ENCODE assay signal across 40 mouse cellular contexts in the genomic region with DNA sequence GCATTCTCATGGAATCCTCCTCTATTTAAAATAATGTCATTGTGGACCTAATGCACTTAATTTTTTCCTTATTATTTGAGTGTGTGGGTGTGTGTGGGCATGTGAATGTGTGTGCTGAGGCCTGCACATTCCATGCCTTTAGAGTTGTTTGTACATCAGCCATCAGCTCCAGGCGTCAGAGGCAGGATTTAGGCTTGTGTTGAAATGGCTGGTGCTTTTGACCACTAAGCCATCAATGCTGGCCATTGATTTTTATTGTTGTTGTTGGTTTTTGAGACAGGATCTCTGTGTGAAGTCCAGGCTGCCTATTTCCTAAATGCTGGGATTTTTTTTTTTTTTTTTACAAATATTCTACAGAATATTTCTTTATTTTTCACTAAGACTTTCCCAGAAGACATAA. TPM values are rescaled to one million over a fixed set of nuclear protein-coding genes. Genes with fewer than 3 reads are reported as not detected.
"Had no signal": no experiment of that assay in that cellular context is flagged by ENCODE, and none has a peak within 500 bp of the region (broad histone marks: within the 10 kb centered on the region; RNA-seq: fewer than 3 reads in every experiment).

No protein-coding gene starts in this region.

- DNase-seq: heart, postnatal 10 days; heart, postnatal 14 days; heart, postnatal 36 days; heart, postnatal 4 days; kidney, adult 11 months; kidney, adult 18-20 months; kidney, adult 2 months; kidney, adult 8-10 months; kidney, adult 9 months; kidney, postnatal 10 days; kidney, postnatal 14 days; kidney, postnatal 25 days; kidney, postnatal 36 days; kidney, postnatal 4 days; layer of hippocampus, adult 9-11 months; layer of hippocampus, postnatal 36 days had no signal

- H3K4me1 ChIP-seq: hindbrain, embryonic 10.5 days; hindbrain, embryonic 12.5 days; hindbrain, embryonic 13.5 days; hindbrain, embryonic 15.5 days had no signal

- H3K27me3 ChIP-seq: heart, embryonic 13.5 days; heart, embryonic 15.5 days; hindbrain, embryonic 12.5 days; hindbrain, embryonic 13.5 days; hindbrain, embryonic 15.5 days; intestine, embryonic 15.5 days; kidney, embryonic 15.5 days had no signal

- ATAC-seq: hindbrain, embryonic 16.5 days; hindbrain, postnatal 0 days; inflammation-experienced regulatory T-cells, adult 6 months; intestine, embryonic 15.5 days; intestine, embryonic 16.5 days; intestine, postnatal 0 days had no signal

- H3K4me2 ChIP-seq: heart, embryonic 11.5 days; heart, embryonic 12.5 days; heart, embryonic 13.5 days; heart, embryonic 15.5 days; hindbrain, embryonic 12.5 days; hindbrain, embryonic 13.5 days; hindbrain, embryonic 14.5 days; hindbrain, embryonic 15.5 days; intestine, embryonic 15.5 days; kidney, embryonic 15.5 days had no signal

- H3K9me3 ChIP-seq: heart, embryonic 10.5 days; heart, embryonic 12.5 days; heart, embryonic 13.5 days; heart, embryonic 15.5 days; hindbrain, embryonic 10.5 days; hindbrain, embryonic 12.5 days; hindbrain, embryonic 13.5 days; hindbrain, embryonic 15.5 days; intestine, embryonic 15.5 days; kidney, embryonic 15.5 days had no signal

- H3K4me3 ChIP-seq: heart, embryonic 10.5 days; heart, embryonic 12.5 days; heart, embryonic 13.5 days; heart, embryonic 15.5 days; hindbrain, embryonic 10.5 days; hindbrain, embryonic 12.5 days; hindbrain, embryonic 13.5 days; hindbrain, embryonic 15.5 days; intestine, embryonic 15.5 days; kidney, embryonic 15.5 days; layer of hippocampus, adult 2 months had no signal

- H3K36me3 ChIP-seq: heart, embryonic 10.5 days; heart, embryonic 12.5 days; heart, embryonic 15.5 days; intestine, embryonic 15.5 days had no signal

- H3K9ac ChIP-seq: heart, embryonic 12.5 days; heart, embryonic 13.5 days; heart, embryonic 15.5 days; hindbrain, embryonic 12.5 days; hindbrain, embryonic 13.5 days; hindbrain, embryonic 14.5 days; hindbrain, embryonic 15.5 days; intestine, embryonic 15.5 days; kidney, embryonic 15.5 days had no signal

- H3K27ac ChIP-seq: heart, embryonic 10.5 days; heart, embryonic 13.5 days; heart, embryonic 15.5 days; hindbrain, embryonic 10.5 days; hindbrain, embryonic 12.5 days; hindbrain, embryonic 13.5 days; hindbrain, embryonic 14.5 days; hindbrain, embryonic 15.5 days; hindbrain, postnatal 0 days; intestine, embryonic 15.5 days; kidney, embryonic 15.5 days; kidney, postnatal 0 days; layer of hippocampus, adult 2 months had no signal

RNA-seq across cellular contexts. Expression of a gene that starts 3.7 kb away (rescaled TPM):
- total RNA-seq: hematopoietic stem cell, adult 5-6 weeks had no signal

RNA-seq across cellular contexts. Expression of a gene that starts 16.9 kb away (rescaled TPM):
- polyA plus RNA-seq: inflammation-experienced regulatory T-cells, adult 6 months had no signal

RNA-seq across cellular contexts. Expression of a gene that starts 29.9 kb away (rescaled TPM):
- total RNA-seq: heart, postnatal 14 days had no signal
- polyA plus RNA-seq: heart, embryonic 10.5 days; heart, embryonic 11.5 days; heart, embryonic 12.5 days; heart, postnatal 0 days; hindbrain, embryonic 10.5 days; intestine, embryonic 14.5 days; kidney, embryonic 14.5 days; kidney, embryonic 16.5 days; kidney, postnatal 0 days had no signal
